Mouse (Mus musculus) heart, adult 2 months (tissue): ENCODE data around the gene Magee1. TPM values are rescaled to one million over a fixed set of nuclear protein-coding genes. Genes with fewer than 3 reads are reported as not detected.
"Not testable (repeated sequence)": the region's sequence is repeated elsewhere in the genome, so short reads cannot be mapped to it uniquely, and the experiment has no call there.

ENCODE experiments used
- DNase-seq, 2 experiments: peaks; one replicate each; pipeline ENCODE4 v3.0.0; 2021
- H3K27ac ChIP-seq: fragments of 200-600 bp; 2 replicates; pipeline ENCODE4 v1.8.1; 2022
- H3K27me3 ChIP-seq: fragments of 200-500 bp; 2 replicates; pipeline ENCODE4 v1.6.1; 2012; ENCODE audit warnings: mild to moderate bottlenecking, low read length, inconsistent platforms, mixed read lengths; ENCODE audit not compliant: control insufficient read depth, insufficient read depth
- H3K36me3 ChIP-seq: fragments of 200-500 bp; 2 replicates; pipeline ENCODE4 v1.6.1; 2012; ENCODE audit warnings: low read length, inconsistent platforms; ENCODE audit not compliant: control insufficient read depth, insufficient read depth
- H3K4me1 ChIP-seq: fragments of 200-500 bp; 2 replicates; pipeline ENCODE4 v1.6.1; 2011; ENCODE audit warnings: low read length; ENCODE audit not compliant: control insufficient read depth, insufficient read depth
- H3K4me3 ChIP-seq: fragments of 200-600 bp; 2 replicates; pipeline ENCODE4 v1.8.1; 2022
- H3K79me2 ChIP-seq: fragments of 200-500 bp; replicated peaks from 2 replicates; pipeline ENCODE4 v1.6.1; 2012; ENCODE audit warnings: mild to moderate bottlenecking, inconsistent platforms, low read length, moderate library complexity, mixed read lengths; ENCODE audit not compliant: control insufficient read depth, insufficient read depth
- H3K9ac ChIP-seq: fragments of 200-500 bp; 2 replicates; pipeline ENCODE4 v1.6.1; 2012; ENCODE audit warnings: low read depth, mild to moderate bottlenecking, control low read depth, inconsistent platforms, low read length, mixed read lengths
- CTCF ChIP-seq: fragments of 200-600 bp; IDR thresholded peaks from 2 replicates; pipeline ENCODE4 v1.8.1; 2022; ENCODE audit warnings: antibody characterized with exemption, mild to moderate bottlenecking, moderate library complexity
- EP300 ChIP-seq: fragments of 200-500 bp; IDR thresholded peaks from 2 replicates; pipeline ENCODE4 v1.6.1; 2011; ENCODE audit warnings: low read depth, low read length, control low read depth; ENCODE audit not compliant: insufficient read depth
- POLR2A ChIP-seq: fragments of 200-500 bp; IDR thresholded peaks from 2 replicates; pipeline ENCODE4 v1.6.1; 2011; ENCODE audit warnings: mild to moderate bottlenecking, low read depth, low read length, control low read depth; ENCODE audit not compliant: insufficient read depth
- WGBS: fragments of 180-500 bp; shearing (Covaris S2); methylation state at CpG from one replicate; pipeline ENCODE4 v1.1.7; 2018; 5-methylcytosine and 5-hydroxymethylcytosine counted together
- intact Hi-C: fragments of 180-260 bp; cut with DNase I; formaldehyde crosslinking; loops from one replicate; pipeline ENCODE4 v1.15.1; 2025
- long read RNA-seq: library from polyadenylated mRNA; stranded (forward); transcript quantifications from one replicate; pipeline ENCODE4 v2.0.0, GENCODE M21; 2021
- polyA plus RNA-seq: library from polyadenylated mRNA; depleted of rRNA; stranded (reverse); fragments of >200 nt; gene quantifications from 2 replicates; pipeline ENCODE4 v1.2.3, GENCODE M21; 2012; rRNA removed
- total RNA-seq, 2 experiments: library from RNA; stranded (reverse); gene quantifications; 2 replicates each; pipeline ENCODE4 v1.2.3; 2021

Magee1 gene
- total RNA-seq (1 to 10 TPM; 3.5 to 5.0 TPM), polyA plus RNA-seq (3.6 and 3.9 TPM in 2 replicates)
- long read RNA-seq, transcript Magee1-201 (1 exons, 3,550 nt) = major isoform, 5 of 5 reads
- long read RNA-seq, partial matches to known transcripts = 0 of 5 reads
- long read RNA-seq, other reads (novel, unspliced or antisense) = 0 of 5 reads

GRCm38 (mm10) chrX:105120275-105121226, at the start of gene Magee1:
Magee1 (plus strand) TSS chrX:105120378.
- Histone ChIP-seq H3K36me3 (no peaks in the 10 kb centered on the region), H3K27ac (peak within 1 kb of the TSS; percentile 24; the same call in 1 of the 2 replicates), H3K4me3 (peak within 1 kb of the TSS; percentile 58), H3K9ac (peak within 1 kb of the TSS; percentile 77), H3K4me1 (no peaks in the 10 kb centered on the region), H3K27me3 (no peaks in the 10 kb centered on the region), H3K79me2 (no peaks in the 10 kb centered on the region)
- DNase-seq = peak; percentile 80 to 81
- 11% methylated on average over 65 of the region's 65 CpGs for WGBS
- intact Hi-C loops = no loop called here
- peak; percentile 39; the same call in 1 of the 2 replicates for TF ChIP-seq POLR2A
- no peak for TF ChIP-seq EP300

GRCm38 (mm10) chrX:105079151-105079550, 41.0 kb upstream of the Magee1 start:
- Histone ChIP-seq H3K27ac (no peak overlapping the region), H3K9ac (peak overlapping the region; percentile 35; the same call in 1 of the 2 replicates), H3K27me3 (no peaks in the 10 kb centered on the region), H3K36me3 (no peaks in the 10 kb centered on the region), H3K4me3 (peak overlapping the region; percentile 79), H3K4me1 (no peaks in the 10 kb centered on the region; the same call in 1 of the 2 replicates), H3K79me2 (no peaks in the 10 kb centered on the region)
- WGBS = 3% methylated on average over 12 of the region's 12 CpGs
- no peak for TF ChIP-seq EP300
- no peak for TF ChIP-seq POLR2A
- TF ChIP-seq CTCF = no peak
- DNase-seq = no peak
- intact Hi-C loops = loop anchor here (1.0 kb wide), 1 partner anchor 9 kb away; no protein-coding TSS in a partner anchor

- peak; percentile 62; the same call in 1 of the 2 replicates for TF ChIP-seq POLR2A
- no peak for TF ChIP-seq EP300
- peak; percentile 32 for TF ChIP-seq CTCF
- no peaks in the 10 kb centered on the region for H3K36me3 ChIP-seq
- no peaks in the 10 kb centered on the region; the same call in 1 of the 2 replicates for H3K4me1 ChIP-seq
- H3K27ac ChIP-seq = peak within 1 kb of the TSS; percentile 69
- intact Hi-C loops = loop anchor here (1.0 kb wide), 1 partner anchor 9 kb away; no protein-coding TSS in a partner anchor
- no peaks in the 10 kb centered on the region for H3K79me2 ChIP-seq
- peak within 1 kb of the TSS; percentile 79 for H3K4me3 ChIP-seq
- WGBS = 3% methylated on average over 35 of the region's 35 CpGs
- peak within 1 kb of the TSS; percentile 62 for H3K9ac ChIP-seq
- H3K27me3 ChIP-seq = no peaks in the 10 kb centered on the region
- peak; percentile 90 to 93 for DNase-seq
Measured at GRCm38 (mm10) chrX:105079615-105080092, 40.5 kb upstream of the Magee1 start, which contains the start of gene Pbdc1. Pbdc1 (plus strand) TSS chrX:105079756.

- no peaks in the 10 kb centered on the region for H3K36me3 ChIP-seq
- H3K27ac ChIP-seq = peak overlapping the region; percentile 69
- no peak for DNase-seq
- 4% methylated on average over 8 of the region's 8 CpGs for WGBS
- peak overlapping the region; percentile 62 for H3K9ac ChIP-seq
- intact Hi-C loops = no loop called here
- no peaks in the 10 kb centered on the region for H3K27me3 ChIP-seq
- TF ChIP-seq EP300 (no peak), CTCF (no peak), POLR2A (no peak)
- H3K79me2 ChIP-seq = no peaks in the 10 kb centered on the region
- peak overlapping the region; percentile 79 for H3K4me3 ChIP-seq
- no peaks in the 10 kb centered on the region; the same call in 1 of the 2 replicates for H3K4me1 ChIP-seq
Measured at GRCm38 (mm10) chrX:105080096-105080495, 40.1 kb upstream of the Magee1 start.

DNA sequence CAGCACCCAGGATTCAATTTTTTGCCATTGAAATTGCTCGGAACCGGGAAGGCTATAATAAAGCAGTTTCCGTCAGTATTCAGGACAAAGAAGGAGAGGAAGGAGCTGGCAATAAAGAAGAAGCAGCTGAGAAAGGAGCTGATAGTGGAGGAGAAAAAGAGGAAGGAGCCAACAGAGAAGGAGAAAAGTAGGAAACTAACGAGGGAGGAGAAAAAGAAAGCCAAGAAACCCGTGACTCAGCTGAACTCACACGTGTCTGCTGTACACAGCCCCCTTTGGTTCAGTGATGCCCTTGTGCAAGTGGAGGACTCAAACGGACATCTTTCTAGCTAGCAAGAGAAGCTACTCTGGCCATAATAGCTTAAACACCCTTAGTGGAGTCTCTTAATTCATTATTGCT, 37.2 kb upstream of the Magee1 start:
- intact Hi-C loops, H3K9ac ChIP-seq, H3K4me3 ChIP-seq, H3K27ac ChIP-seq, H3K27me3 ChIP-seq, H3K36me3 ChIP-seq, DNase-seq, H3K4me1 ChIP-seq, H3K79me2 ChIP-seq: not testable (repeated sequence)
- 86% methylated on average over 7 of the region's 7 CpGs for WGBS

DNA sequence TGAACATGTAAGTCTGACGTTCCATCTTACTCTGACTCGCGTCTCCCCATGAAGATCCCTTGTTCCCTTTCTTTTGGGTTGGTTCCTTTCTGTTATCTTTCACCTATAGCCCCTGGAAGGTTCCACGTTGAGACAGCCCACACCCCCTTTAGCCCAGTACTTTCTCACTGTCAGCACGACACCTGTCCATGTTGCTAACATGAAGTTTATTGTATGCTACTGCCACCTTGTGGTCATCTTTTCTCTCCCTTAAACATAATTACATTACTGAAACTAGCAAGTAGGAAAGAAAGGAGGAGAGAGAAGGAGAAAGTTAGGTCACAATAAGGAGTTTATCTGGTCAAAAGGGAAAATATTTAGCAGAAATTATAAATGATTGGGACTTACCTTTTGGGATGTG, 16.0 kb upstream of the Magee1 start:
- no peaks in the 10 kb centered on the region for H3K79me2 ChIP-seq
- no peak overlapping the region for H3K27ac ChIP-seq
- H3K4me1 ChIP-seq = no peaks in the 10 kb centered on the region
- intact Hi-C loops = loop anchor here (5.0 kb wide), 1 partner anchor 927 kb away; no protein-coding TSS in a partner anchor
- no peak overlapping the region for H3K9ac ChIP-seq
- no peaks in the 10 kb centered on the region for H3K36me3 ChIP-seq
- WGBS = 50% methylated on average over 5 of the region's 5 CpGs
- no peak overlapping the region for H3K4me3 ChIP-seq
- TF ChIP-seq EP300 (no peak), CTCF (peak; percentile 79)
- DNase-seq = no peak
- H3K27me3 ChIP-seq = no peaks in the 10 kb centered on the region
